Mouse (Mus musculus) CD8-positive naive resting alpha-beta T cell, adult 2 months (primary cell): Measurements from ENCODE around the gene Cib4.

ENCODE experiments used
- DNase-seq, 2 experiments: peaks; one replicate each; pipeline ENCODE4 v3.0.0; 2022; ENCODE audit warnings: low read depth in 2 of 2, low spot score in 2 of 2

Cib4 gene

GRCm38 (mm10) chr5:30444327-30444895 is 101.2 kb downstream of the Cib4 start:
- DNase-seq, result no peak

GRCm38 (mm10) chr5:30442196-30442595 is 103.4 kb downstream of the Cib4 start:
- DNase-seq, result no peak

DNA sequence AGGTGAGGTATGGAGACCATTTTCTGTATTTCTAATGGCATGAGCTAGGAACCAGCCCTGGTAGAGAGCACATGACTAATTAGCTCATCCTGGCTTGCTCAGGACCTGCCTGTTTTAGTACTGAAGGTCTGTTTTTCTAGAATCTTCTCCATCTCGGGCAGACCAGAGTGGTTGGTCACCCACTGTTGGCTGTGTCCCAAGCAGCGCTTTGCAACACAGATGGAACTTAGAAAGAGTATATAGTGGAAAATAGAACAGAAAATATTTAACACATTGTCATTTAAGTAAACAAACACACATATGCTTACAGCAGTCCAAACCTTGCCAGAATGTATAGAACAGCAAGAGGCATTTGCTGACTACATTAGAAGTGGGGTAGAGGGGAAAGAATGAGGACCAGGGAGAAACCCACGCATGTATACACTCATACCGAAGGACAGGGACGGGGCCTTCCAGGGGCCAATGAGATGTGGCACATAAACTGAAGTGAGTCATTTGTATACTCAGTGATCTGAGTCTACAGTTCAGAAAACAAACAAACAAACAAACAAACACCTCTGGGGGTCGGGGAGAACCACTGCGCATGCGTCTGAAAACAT is 105.2 kb downstream of the Cib4 start:
- DNase-seq, result no peak

GRCm38 (mm10) chr5:30438931-30439330 is 106.7 kb downstream of the Cib4 start:
- DNase-seq, result no peak
